11 mouse cellular contexts compared by ENCODE assay signal in the genomic region with DNA sequence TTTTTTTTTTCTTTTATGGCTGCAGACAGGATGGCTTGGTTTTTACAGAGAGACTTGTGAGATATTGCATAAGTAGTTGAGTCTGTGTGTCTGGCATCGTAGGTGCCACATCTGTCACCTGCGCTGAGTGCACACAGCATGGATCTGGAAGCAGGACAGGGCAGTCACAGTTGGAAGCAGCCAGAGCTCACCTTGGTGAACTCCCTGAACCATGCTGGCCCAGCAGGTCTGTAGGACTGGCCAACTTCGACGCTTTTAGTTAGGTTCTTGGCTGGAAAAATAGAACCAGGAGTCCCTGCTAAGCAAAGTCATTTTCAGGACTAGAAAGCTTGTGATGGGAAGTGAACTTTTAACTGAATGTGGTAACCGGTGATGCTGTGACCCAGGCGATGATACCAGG. TPM values are rescaled to one million over a fixed set of nuclear protein-coding genes. Genes with fewer than 3 reads are reported as not detected.
DNase-seq lines count a peak whose midpoint lies in the region; ATAC-seq and TF ChIP-seq lines count a peak whose summit lies in the region.
"Had no signal": no experiment of that assay in that cellular context is flagged by ENCODE, and none has a peak within 500 bp of the region (broad histone marks: within the 10 kb centered on the region; RNA-seq: fewer than 3 reads in every experiment).

No protein-coding gene starts in this region.

- no peak overlapping the region for H3K27ac ChIP-seq in cerebellum, adult 2 months (ENCODE audit: insufficient read depth, low read length)
- peak overlapping the region; percentile 79 for H3K27ac ChIP-seq in forebrain, postnatal 0 days (ENCODE audit: low read depth, low read length)
- H3K27ac ChIP-seq in midbrain, embryonic 13.5 days, result peak overlapping the region; percentile 86
- H3K27ac ChIP-seq in kidney, embryonic 14.5 days (ENCODE audit: low read depth, low read length), result no peak overlapping the region
- H3K27ac ChIP-seq: kidney, postnatal 0 days had no signal

- DNase-seq in cerebellum, adult 11-12 months, result peak; percentile 73
- peak; percentile 59 to 71 for DNase-seq in cerebellum, adult 2 months
- DNase-seq in forebrain, postnatal 0 days, result no peak
- DNase-seq in MN1 (ENCODE audit: low spot score), result no peak
- DNase-seq in kidney, postnatal 10 days, result no peak
- DNase-seq: liver, postnatal 0 days had no signal

- WGBS in cerebellum, adult 2 months, result 12% methylated on average over 6 of the region's 6 CpGs
- 17% methylated on average over 6 of the region's 6 CpGs for WGBS in forebrain, postnatal 0 days
- 55% methylated on average over 6 of the region's 6 CpGs for WGBS in midbrain, embryonic 13.5 days
- WGBS in kidney, embryonic 14.5 days, result 68% methylated on average over 6 of the region's 6 CpGs

- H3K27me3 ChIP-seq in cerebellum, adult 2 months (ENCODE audit: control insufficient read depth, insufficient read depth, low read length), result no peaks in the 10 kb centered on the region
- no peaks in the 10 kb centered on the region for H3K27me3 ChIP-seq in forebrain, postnatal 0 days (ENCODE audit: insufficient read depth, low read length)
- no peaks in the 10 kb centered on the region for H3K27me3 ChIP-seq in midbrain, embryonic 13.5 days
- no peaks in the 10 kb centered on the region for H3K27me3 ChIP-seq in kidney, embryonic 14.5 days (ENCODE audit: control insufficient read depth, insufficient read depth, low read length)

- H3K4me2 ChIP-seq in forebrain, postnatal 0 days (ENCODE audit: low read depth), result no peak overlapping the region
- H3K4me2 ChIP-seq in midbrain, embryonic 13.5 days (replicated peaks), result peak overlapping the region; percentile 25
- H3K4me2 ChIP-seq in kidney, embryonic 14.5 days (replicated peaks; ENCODE audit: low read depth, low read length), result no peak overlapping the region

- no peak for TF ChIP-seq POLR2A in cerebellum, adult 2 months (IDR thresholded peaks at IDR 0.05; ENCODE audit: borderline replicate concordance, insufficient read depth, low read length)

- ATAC-seq in cerebellum, adult (ENCODE audit: insufficient number of reproducible peaks, low FRiP score, low TSS enrichment), result no peak
- no peak for ATAC-seq in forebrain, postnatal 0 days
- no peak for ATAC-seq in midbrain, embryonic 13.5 days
- ATAC-seq in kidney, embryonic 14.5 days (ENCODE audit: low FRiP score, low TSS enrichment), result no peak
- ATAC-seq: liver, postnatal 0 days had no signal

- TF ChIP-seq CTCF in cerebellum, adult 2 months (IDR thresholded peaks at IDR 0.05; ENCODE audit: borderline replicate concordance, insufficient read depth, low read depth, low read length), result no peak
- no peak for TF ChIP-seq CTCF in forebrain, postnatal 0 days (IDR thresholded peaks at IDR 0.05; ENCODE audit: low read depth)

- H3K36me3 ChIP-seq in forebrain, postnatal 0 days (ENCODE audit: insufficient read depth), result no peaks in the 10 kb centered on the region
- no peaks in the 10 kb centered on the region for H3K36me3 ChIP-seq in midbrain, embryonic 13.5 days
- H3K36me3 ChIP-seq in kidney, embryonic 14.5 days (ENCODE audit: control insufficient read depth, insufficient read depth, low read length), result no peaks in the 10 kb centered on the region

- no peak overlapping the region for H3K9ac ChIP-seq in forebrain, postnatal 0 days
- no peak overlapping the region for H3K9ac ChIP-seq in midbrain, embryonic 13.5 days (replicated peaks)
- H3K9ac ChIP-seq in kidney, embryonic 14.5 days (ENCODE audit: low read depth, low read length), result no peak overlapping the region
- H3K9ac ChIP-seq: liver, postnatal 0 days had no signal

- H3K4me3 ChIP-seq in cerebellum, adult 2 months (replicated peaks; ENCODE audit: insufficient read depth, low read depth, low read length), result no peak overlapping the region
- no peak overlapping the region for H3K4me3 ChIP-seq in forebrain, postnatal 0 days (ENCODE audit: low read depth, low read length)
- no peak overlapping the region for H3K4me3 ChIP-seq in midbrain, embryonic 13.5 days (replicated peaks)
- no peak overlapping the region for H3K4me3 ChIP-seq in kidney, embryonic 14.5 days (ENCODE audit: low read length)
- H3K4me3 ChIP-seq: erythroblast, embryonic 14.5 days had no signal

- no peaks in the 10 kb centered on the region for H3K9me3 ChIP-seq in forebrain, postnatal 0 days (ENCODE audit: low read length)
- H3K9me3 ChIP-seq in midbrain, embryonic 13.5 days, result no peaks in the 10 kb centered on the region
- H3K9me3 ChIP-seq in kidney, embryonic 14.5 days (ENCODE audit: control insufficient read depth, low read length), result no peaks in the 10 kb centered on the region

- H3K4me1 ChIP-seq in cerebellum, adult 2 months (ENCODE audit: control insufficient read depth, insufficient read depth, low read length), result peaks cover 51% of the 10 kb centered on the region
- peaks cover 58% of the 10 kb centered on the region for H3K4me1 ChIP-seq in forebrain, postnatal 0 days (ENCODE audit: insufficient read depth)
- peaks cover 97% of the 10 kb centered on the region for H3K4me1 ChIP-seq in midbrain, embryonic 13.5 days (replicated peaks)
- peaks cover 59% of the 10 kb centered on the region for H3K4me1 ChIP-seq in kidney, embryonic 14.5 days (ENCODE audit: control insufficient read depth, insufficient read depth, low read length)

RNA-seq across cellular contexts. Expression of gene Map4k4, which starts 46.5 kb away (rescaled TPM):
- polyA plus RNA-seq in cerebellum, adult 2 months (2012; rRNA removed), result 166 and 168 TPM in 2 replicates
- 201 and 241 TPM in 2 replicates for total RNA-seq in forebrain, postnatal 0 days (2014; rRNA removed)
- 11.9 and 21.3 TPM in 2 replicates for polyA plus RNA-seq in forebrain, postnatal 0 days (2015; fragmentation: Nextera tagmentation; extraction: Ambion mirVana)
- 49.0 and 58.2 TPM in 2 replicates for polyA plus RNA-seq in midbrain, embryonic 13.5 days (2015; fragmentation: Nextera tagmentation; extraction: Ambion mirVana)
- 40.1 and 48.2 TPM in 2 replicates for polyA plus RNA-seq in kidney, embryonic 14.5 days (2014; fragmentation: Nextera tagmentation; extraction: Ambion mirVana)

Comparison
In these comparisons a context has a peak if more than half of its experiments do, and no peak if none do; other contexts are left out.
1. DNase-seq: peak in cerebellum, adult 11-12 months (single experiment) and cerebellum, adult 2 months (2 of 2); none in forebrain, postnatal 0 days (single experiment), MN1 (single experiment) and kidney, postnatal 10 days (single experiment).
2. H3K27ac ChIP-seq: peak in forebrain, postnatal 0 days (single experiment) and midbrain, embryonic 13.5 days (single experiment); none in cerebellum, adult 2 months (single experiment) and kidney, embryonic 14.5 days (single experiment).